Mouse (Mus musculus) hindbrain, embryonic 12.5 days (tissue): ENCODE measurements at regions not wholly inside any gene's neighbourhood (a gene's known extent, or its start where the extent isn't known, plus 50 kb on each side); places are given as distances from the start of the nearest gene placed in this dataset.

ENCODE experiments used
- ATAC-seq: fragments of 200-750 bp; cut with Nextera tagmentation; 2 replicates; pipeline ENCODE4 v1.8.0; 2017; ENCODE audit warnings: moderate TSS enrichment; ENCODE audit not compliant: low FRiP score
- H3K27ac ChIP-seq: fragments of 300-500 bp; sonication (generic); 2 replicates; pipeline ENCODE4 v1.5.1; 2016; ENCODE audit warnings: mild to moderate bottlenecking
- H3K27me3 ChIP-seq: fragments of 300-500 bp; sonication (generic); 2 replicates; pipeline ENCODE4 v1.6.1; 2016; ENCODE audit warnings: mild to moderate bottlenecking
- H3K36me3 ChIP-seq: fragments of 300-500 bp; sonication (generic); 2 replicates; pipeline ENCODE4 v1.6.1; 2016; ENCODE audit warnings: mild to moderate bottlenecking
- H3K4me1 ChIP-seq: fragments of 300-500 bp; sonication (generic); 2 replicates; pipeline ENCODE4 v1.6.1; 2016
- H3K4me2 ChIP-seq: fragments of 300-500 bp; sonication (generic); replicated peaks from 2 replicates; pipeline ENCODE4 v1.6.1; 2016; ENCODE audit warnings: mild to moderate bottlenecking
- H3K4me3 ChIP-seq: fragments of 300-500 bp; sonication (generic); 2 replicates; pipeline ENCODE4 v1.5.1; 2016; ENCODE audit warnings: mild to moderate bottlenecking
- H3K9ac ChIP-seq: fragments of 300-500 bp; sonication (generic); 2 replicates; pipeline ENCODE4 v1.6.1; 2016; ENCODE audit warnings: mild to moderate bottlenecking, moderate library complexity
- H3K9me3 ChIP-seq: fragments of 300-500 bp; sonication (generic); replicated peaks from 2 replicates; pipeline ENCODE4 v1.6.1; 2016; ENCODE audit warnings: mild to moderate bottlenecking
- WGBS: fragments of 180-500 bp; shearing (Covaris S2); methylation state at CpG from one replicate; pipeline ENCODE4 v1.1.7; 2016; 5-methylcytosine and 5-hydroxymethylcytosine counted together

GRCm38 (mm10) chr8:66756639-66757038 lies 59.6 kb downstream of the Npy1r start:
- H3K4me3 ChIP-seq: no peak overlapping the region
- no peak for ATAC-seq
- H3K9ac ChIP-seq: no peak overlapping the region
- H3K9me3 ChIP-seq: no peaks in the 10 kb centered on the region
- no peaks in the 10 kb centered on the region for H3K4me1 ChIP-seq
- H3K27ac ChIP-seq: no peak overlapping the region
- H3K27me3 ChIP-seq: no peaks in the 10 kb centered on the region
- 73% methylated on average over 2 of the region's 2 CpGs for WGBS
- no peak overlapping the region for H3K4me2 ChIP-seq
- no peaks in the 10 kb centered on the region for H3K36me3 ChIP-seq

GRCm38 (mm10) chr8:66757830-66758229 lies 60.8 kb downstream of the Npy1r start:
- ATAC-seq: no peak
- H3K4me2 ChIP-seq: no peak overlapping the region
- no peaks in the 10 kb centered on the region for H3K27me3 ChIP-seq
- no peaks in the 10 kb centered on the region for H3K36me3 ChIP-seq
- no peaks in the 10 kb centered on the region for H3K4me1 ChIP-seq
- no peak overlapping the region for H3K27ac ChIP-seq
- no peak overlapping the region for H3K9ac ChIP-seq
- no peak overlapping the region for H3K4me3 ChIP-seq
- no peaks in the 10 kb centered on the region for H3K9me3 ChIP-seq
- WGBS: 85% methylated on average over 2 of the region's 2 CpGs

- ATAC-seq: no peak
- no peak overlapping the region for H3K27ac ChIP-seq
These were observed 61.5 kb downstream of the Npy1r start for GRCm38 (mm10) chr8:66758519-66758918.

GRCm38 (mm10) chr8:66759716-66760115 lies 62.7 kb downstream of the Npy1r start:
- no peaks in the 10 kb centered on the region for H3K36me3 ChIP-seq
- no peak for ATAC-seq
- no peak overlapping the region for H3K4me2 ChIP-seq
- H3K4me1 ChIP-seq: no peaks in the 10 kb centered on the region
- no peak overlapping the region for H3K9ac ChIP-seq
- H3K27me3 ChIP-seq: no peaks in the 10 kb centered on the region
- no peak overlapping the region for H3K4me3 ChIP-seq
- no peak overlapping the region for H3K27ac ChIP-seq
- H3K9me3 ChIP-seq: no peaks in the 10 kb centered on the region

More at GRCm38 (mm10) chr8:66758519-66758918, 61.5 kb downstream of the Npy1r start:
- H3K9me3 ChIP-seq: no peaks in the 10 kb centered on the region
- H3K4me1 ChIP-seq: no peaks in the 10 kb centered on the region
- H3K36me3 ChIP-seq: no peaks in the 10 kb centered on the region
- H3K9ac ChIP-seq: no peak overlapping the region
- H3K4me3 ChIP-seq: no peak overlapping the region
- 92% methylated on average over 2 of the region's 2 CpGs for WGBS
- H3K4me2 ChIP-seq: no peak overlapping the region
- H3K27me3 ChIP-seq: no peaks in the 10 kb centered on the region

GRCm38 (mm10) chr8:66760958-66761583 lies 64.1 kb downstream of the Npy1r start:
- no peaks in the 10 kb centered on the region for H3K36me3 ChIP-seq
- WGBS: 75% methylated on average over 3 of the region's 3 CpGs

GRCm38 (mm10) chr8:66764992-66765528 lies 68.1 kb downstream of the Npy1r start:
- Histone ChIP-seq H3K27ac (no peak overlapping the region), H3K4me3 (no peak overlapping the region), H3K4me1 (no peaks in the 10 kb centered on the region), H3K36me3 (no peaks in the 10 kb centered on the region), H3K9ac (no peak overlapping the region), H3K4me2 (no peak overlapping the region), H3K9me3 (no peaks in the 10 kb centered on the region), H3K27me3 (no peaks in the 10 kb centered on the region)
- no peak for ATAC-seq
- WGBS: 53% methylated on average over 3 of the region's 3 CpGs

More at GRCm38 (mm10) chr8:66760958-66761583, 64.1 kb downstream of the Npy1r start:
- Histone ChIP-seq H3K4me2 (no peak overlapping the region), H3K4me3 (no peak overlapping the region), H3K4me1 (no peaks in the 10 kb centered on the region), H3K27ac (no peak overlapping the region), H3K27me3 (no peaks in the 10 kb centered on the region), H3K9ac (no peak overlapping the region), H3K9me3 (no peaks in the 10 kb centered on the region)
- no peak for ATAC-seq

GRCm38 (mm10) chr8:66768379-66768969 lies 71.5 kb downstream of the Npy1r start:
- Histone ChIP-seq H3K27ac (no peak overlapping the region), H3K36me3 (no peaks in the 10 kb centered on the region), H3K9ac (no peak overlapping the region), H3K4me1 (no peaks in the 10 kb centered on the region), H3K4me3 (no peak overlapping the region), H3K9me3 (no peaks in the 10 kb centered on the region), H3K4me2 (no peak overlapping the region), H3K27me3 (no peaks in the 10 kb centered on the region)
- no peak for ATAC-seq

GRCm38 (mm10) chr8:66771111-66771510 lies 74.1 kb downstream of the Npy1r start:
- 83% methylated on average over 4 of the region's 4 CpGs for WGBS
- H3K27me3 ChIP-seq: no peaks in the 10 kb centered on the region
- H3K9ac ChIP-seq: no peak overlapping the region
- no peaks in the 10 kb centered on the region for H3K4me1 ChIP-seq
- no peak overlapping the region for H3K4me2 ChIP-seq
- no peaks in the 10 kb centered on the region for H3K9me3 ChIP-seq
- no peaks in the 10 kb centered on the region for H3K36me3 ChIP-seq
- no peak overlapping the region for H3K4me3 ChIP-seq
- no peak for ATAC-seq
- no peak overlapping the region for H3K27ac ChIP-seq

GRCm38 (mm10) chr8:66772653-66773052 lies 75.7 kb downstream of the Npy1r start:
- Histone ChIP-seq H3K27ac (no peak overlapping the region), H3K9me3 (no peaks in the 10 kb centered on the region), H3K9ac (no peak overlapping the region), H3K4me1 (no peaks in the 10 kb centered on the region), H3K4me3 (no peak overlapping the region), H3K4me2 (no peak overlapping the region), H3K27me3 (no peaks in the 10 kb centered on the region), H3K36me3 (no peaks in the 10 kb centered on the region)
- no peak for ATAC-seq
- WGBS: 86% methylated on average over 4 of the region's 4 CpGs

- Histone ChIP-seq H3K36me3 (no peaks in the 10 kb centered on the region), H3K9me3 (no peaks in the 10 kb centered on the region), H3K4me1 (no peaks in the 10 kb centered on the region), H3K9ac (no peak overlapping the region), H3K4me3 (no peak overlapping the region), H3K27me3 (no peaks in the 10 kb centered on the region), H3K27ac (no peak overlapping the region), H3K4me2 (no peak overlapping the region)
- 55% methylated on average over 14 of the region's 14 CpGs for WGBS
- ATAC-seq: peak; percentile 58; the same call in 1 of the 2 replicates
These were observed 80.3 kb downstream of the Npy1r start for GRCm38 (mm10) chr8:66777115-66777877.

- Histone ChIP-seq H3K4me1 (no peaks in the 10 kb centered on the region), H3K27ac (no peak overlapping the region), H3K36me3 (no peaks in the 10 kb centered on the region), H3K27me3 (no peaks in the 10 kb centered on the region), H3K9me3 (no peaks in the 10 kb centered on the region), H3K9ac (no peak overlapping the region), H3K4me3 (no peak overlapping the region), H3K4me2 (no peak overlapping the region)
- no peak for ATAC-seq
- 86% methylated on average over 1 of the region's 1 CpGs for WGBS
These were observed 80.4 kb upstream of the Naf1 start for GRCm38 (mm10) chr8:66779622-66780021.

GRCm38 (mm10) chr8:66782656-66783055 lies 77.4 kb upstream of the Naf1 start:
- no peak for ATAC-seq
- WGBS: 81% methylated on average over 2 of the region's 2 CpGs
- Histone ChIP-seq H3K27ac (no peak overlapping the region), H3K36me3 (no peaks in the 10 kb centered on the region), H3K4me1 (no peaks in the 10 kb centered on the region), H3K27me3 (no peaks in the 10 kb centered on the region), H3K4me3 (no peak overlapping the region), H3K9ac (no peak overlapping the region), H3K4me2 (no peak overlapping the region), H3K9me3 (no peaks in the 10 kb centered on the region)
